Mouse (Mus musculus) midbrain, embryonic 15.5 days (tissue): ENCODE measurements around the gene Lrrc56. TPM values are rescaled to one million over a fixed set of nuclear protein-coding genes. Genes with fewer than 3 reads are reported as not detected.

Experiments
- ATAC-seq: fragments of 200-750 bp; cut with Nextera tagmentation; replicated peaks from 2 replicates; pipeline ENCODE4 v1.8.0; 2017; ENCODE audit warnings: moderate TSS enrichment
- H3K27ac ChIP-seq: fragments of 300-500 bp; sonication (generic); 2 replicates; pipeline ENCODE4 v1.5.1; 2015; ENCODE audit warnings: mild to moderate bottlenecking, inconsistent platforms
- H3K27me3 ChIP-seq: fragments of 300-500 bp; sonication (generic); replicated peaks from 2 replicates; pipeline ENCODE4 v1.6.1; 2015; ENCODE audit warnings: inconsistent platforms
- H3K36me3 ChIP-seq: fragments of 300-500 bp; sonication (generic); replicated peaks from 2 replicates; pipeline ENCODE4 v1.6.1; 2015; ENCODE audit warnings: inconsistent platforms
- H3K4me1 ChIP-seq: fragments of 300-500 bp; sonication (generic); 2 replicates; pipeline ENCODE4 v1.6.1; 2015; ENCODE audit warnings: inconsistent platforms
- H3K4me2 ChIP-seq: fragments of 300-500 bp; sonication (generic); 2 replicates; pipeline ENCODE4 v1.6.1; 2015; ENCODE audit warnings: inconsistent platforms, mild to moderate bottlenecking, moderate library complexity
- H3K4me3 ChIP-seq: fragments of 300-500 bp; sonication (generic); 2 replicates; pipeline ENCODE4 v1.5.1; 2015; ENCODE audit warnings: mild to moderate bottlenecking, inconsistent platforms
- H3K9ac ChIP-seq: fragments of 300-500 bp; sonication (generic); 2 replicates; pipeline ENCODE4 v1.6.1; 2015; ENCODE audit warnings: mild to moderate bottlenecking, inconsistent platforms
- H3K9me3 ChIP-seq: fragments of 300-500 bp; sonication (generic); 2 replicates; pipeline ENCODE4 v1.6.1; 2016; ENCODE audit warnings: inconsistent platforms
- WGBS: fragments of 180-500 bp; shearing (Covaris S2); methylation state at CpG from one replicate; pipeline ENCODE4 v1.1.7; 2015; ENCODE audit warnings: mixed read lengths; 5-methylcytosine and 5-hydroxymethylcytosine counted together
- polyA plus RNA-seq: library from polyadenylated mRNA; unstranded; fragments of >200 nt; fragmentation: Nextera tagmentation; extraction: Ambion mirVana; gene quantifications from 2 replicates; pipeline ENCODE4 v1.2.1, GENCODE M21; 2015

Lrrc56 gene
- polyA plus RNA-seq, 1 experiment from 2014 or later, result 12.8 TPM

DNA sequence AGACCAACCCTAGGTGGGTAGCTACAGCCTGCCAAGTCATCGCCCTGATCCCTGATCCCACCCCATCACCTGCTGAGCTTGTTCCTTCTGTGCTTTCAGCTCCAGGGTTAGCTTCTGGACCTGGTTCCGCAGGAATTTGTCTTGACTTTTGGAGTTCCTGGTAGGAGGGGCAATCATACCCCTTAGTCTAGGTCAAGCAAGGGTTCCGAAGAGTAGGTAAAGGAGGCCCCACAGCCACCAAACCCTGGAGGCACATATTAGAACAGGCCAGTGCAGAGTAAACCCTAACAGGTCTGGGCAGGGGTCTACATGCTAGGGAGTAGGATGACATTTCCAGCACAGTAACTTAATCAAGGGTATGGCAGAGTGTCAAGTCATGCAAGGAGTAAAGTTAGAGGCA is 19.2 kb downstream of the Lrrc56 start:
- Histone ChIP-seq H3K9me3 (no peaks in the 10 kb centered on the region), H3K27me3 (no peaks in the 10 kb centered on the region), H3K9ac (no peak overlapping the region), H3K27ac (no peak overlapping the region), H3K4me1 (peaks cover 18% of the 10 kb centered on the region), H3K4me3 (no peak overlapping the region), H3K36me3 (no peaks in the 10 kb centered on the region), H3K4me2 (no peak overlapping the region)
- whole genome bisulfite sequencing, result 81% methylated on average over 3 of the region's 3 CpGs
- ATAC-seq, result no peak

DNA sequence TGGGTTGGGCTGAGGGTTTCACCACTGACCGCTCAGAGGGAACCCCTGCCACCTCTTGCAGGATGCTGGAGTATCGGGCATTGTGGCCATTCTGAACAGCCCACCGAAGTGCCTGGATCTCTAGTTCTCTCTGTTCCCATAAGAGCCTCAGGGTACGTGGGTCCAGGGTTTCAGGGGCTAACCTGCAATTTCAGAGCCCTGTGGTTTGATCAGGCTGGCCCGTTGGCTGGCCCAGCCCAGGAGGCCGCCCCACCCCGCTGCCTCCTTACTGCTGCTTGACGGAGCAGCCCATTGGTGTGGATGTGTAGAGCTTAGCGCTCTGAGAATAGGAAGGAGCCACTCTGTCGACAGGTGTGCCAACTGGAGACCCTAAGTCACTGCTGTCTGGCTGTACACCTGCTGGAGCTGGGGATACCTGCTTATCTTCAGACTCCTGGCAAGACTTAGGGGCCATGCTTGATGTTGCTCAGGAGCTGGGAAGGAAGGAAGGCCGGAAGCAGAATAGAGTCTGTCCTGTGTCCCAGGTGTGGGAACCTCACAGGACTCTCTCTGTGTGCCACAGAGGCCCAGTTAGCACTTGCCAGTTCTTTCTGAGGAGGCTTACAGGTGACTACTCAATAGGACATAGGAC is 19.8 kb downstream of the Lrrc56 start, which contains the start of gene Lmntd2:
Gene Lmntd2 (minus strand): TSS at position 476 of the 631 bp plus-strand sequence.
- Histone ChIP-seq H3K4me3 (peak within 1 kb of the TSS; percentile 85; the same call in 1 of the 2 replicates), H3K27ac (peak within 1 kb of the TSS; percentile 76), H3K9me3 (no peaks in the 10 kb centered on the region), H3K27me3 (no peaks in the 10 kb centered on the region), H3K4me2 (peak within 1 kb of the TSS; percentile 99), H3K4me1 (peaks cover 18% of the 10 kb centered on the region), H3K9ac (no peak within 1 kb of the TSS), H3K36me3 (no peaks in the 10 kb centered on the region)
- WGBS, result 91% methylated on average over 11 of the region's 11 CpGs
- no peak for ATAC-seq

DNA sequence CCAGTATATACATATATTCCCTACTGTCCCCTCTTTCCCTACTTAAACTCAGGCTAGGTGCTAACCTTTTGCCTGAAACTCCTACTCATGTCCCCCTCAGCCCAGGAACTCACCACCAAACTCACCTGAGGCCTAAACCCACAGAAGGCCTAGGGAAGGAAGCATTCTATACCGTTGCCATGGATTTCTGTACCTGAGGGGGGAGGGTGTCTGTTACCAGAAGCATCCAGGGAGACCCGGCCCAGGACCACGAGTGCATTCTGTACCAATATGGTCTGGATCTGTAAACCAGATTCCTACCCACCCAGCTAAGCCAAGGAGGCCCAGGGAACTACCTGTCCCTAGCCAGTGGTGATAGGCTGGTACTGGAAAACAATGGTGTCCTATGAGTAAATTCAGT is 20.4 kb downstream of the Lrrc56 start:
- H3K9ac ChIP-seq, result no peak overlapping the region
- no peak overlapping the region for H3K4me3 ChIP-seq
- H3K4me1 ChIP-seq, result peaks cover 18% of the 10 kb centered on the region
- no peak for ATAC-seq
- 80% methylated on average over 3 of the region's 3 CpGs for WGBS
- H3K36me3 ChIP-seq, result no peaks in the 10 kb centered on the region
- no peak overlapping the region for H3K27ac ChIP-seq
- no peaks in the 10 kb centered on the region for H3K27me3 ChIP-seq
- no peak overlapping the region for H3K4me2 ChIP-seq
- no peaks in the 10 kb centered on the region for H3K9me3 ChIP-seq

DNA sequence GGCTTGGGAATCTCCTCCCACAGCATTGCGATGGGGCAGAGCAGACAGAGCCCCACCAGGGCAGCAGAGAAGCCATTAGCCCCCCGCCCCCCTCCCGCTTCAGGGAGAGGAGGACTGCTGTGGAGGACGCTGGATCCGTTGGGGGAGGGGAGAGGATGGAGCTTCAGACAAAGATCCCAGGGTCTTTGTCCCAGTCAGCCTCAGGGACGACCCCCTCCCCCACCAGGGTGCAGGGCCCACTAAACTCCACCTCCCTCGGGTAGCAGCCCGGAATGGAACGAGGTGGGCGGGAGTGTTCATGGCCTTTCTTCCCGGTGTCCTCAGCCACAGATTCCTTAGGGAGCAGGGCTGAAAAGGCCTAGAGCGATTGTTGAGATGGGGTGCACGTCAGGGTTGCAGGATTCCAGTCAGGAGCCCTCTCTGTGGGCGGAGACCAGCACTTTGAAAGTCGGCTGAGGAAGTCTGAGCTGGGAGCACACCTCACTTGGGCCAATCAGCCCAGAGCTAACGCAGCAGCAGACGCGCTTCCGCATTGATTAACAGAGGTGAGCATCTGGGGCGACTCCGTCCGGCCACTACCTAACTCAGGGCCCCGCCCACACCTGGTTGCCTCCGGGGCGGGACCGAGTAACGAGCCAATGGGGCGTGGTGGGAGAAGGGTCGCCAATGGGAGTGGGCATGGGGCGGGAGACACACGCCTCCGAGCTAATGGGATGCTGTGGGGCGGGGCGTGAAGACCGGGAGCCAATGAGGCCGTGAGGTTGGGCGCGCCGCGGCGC is 21.3 kb downstream of the Lrrc56 start, which contains the start of gene Rassf7:
Gene Rassf7 (plus strand): TSS at position 760 of the 779 bp plus-strand sequence.
- Histone ChIP-seq H3K4me1 (peaks cover 18% of the 10 kb centered on the region), H3K4me2 (peak within 1 kb of the TSS; percentile 99), H3K9me3 (no peaks in the 10 kb centered on the region), H3K9ac (peak within 1 kb of the TSS; percentile 66), H3K27ac (peak within 1 kb of the TSS; percentile 76), H3K4me3 (peak within 1 kb of the TSS; percentile 85), H3K27me3 (no peaks in the 10 kb centered on the region), H3K36me3 (no peaks in the 10 kb centered on the region)
- under 1% methylated on average over 41 of the region's 41 CpGs for WGBS
- peak; percentile 96 for ATAC-seq

DNA sequence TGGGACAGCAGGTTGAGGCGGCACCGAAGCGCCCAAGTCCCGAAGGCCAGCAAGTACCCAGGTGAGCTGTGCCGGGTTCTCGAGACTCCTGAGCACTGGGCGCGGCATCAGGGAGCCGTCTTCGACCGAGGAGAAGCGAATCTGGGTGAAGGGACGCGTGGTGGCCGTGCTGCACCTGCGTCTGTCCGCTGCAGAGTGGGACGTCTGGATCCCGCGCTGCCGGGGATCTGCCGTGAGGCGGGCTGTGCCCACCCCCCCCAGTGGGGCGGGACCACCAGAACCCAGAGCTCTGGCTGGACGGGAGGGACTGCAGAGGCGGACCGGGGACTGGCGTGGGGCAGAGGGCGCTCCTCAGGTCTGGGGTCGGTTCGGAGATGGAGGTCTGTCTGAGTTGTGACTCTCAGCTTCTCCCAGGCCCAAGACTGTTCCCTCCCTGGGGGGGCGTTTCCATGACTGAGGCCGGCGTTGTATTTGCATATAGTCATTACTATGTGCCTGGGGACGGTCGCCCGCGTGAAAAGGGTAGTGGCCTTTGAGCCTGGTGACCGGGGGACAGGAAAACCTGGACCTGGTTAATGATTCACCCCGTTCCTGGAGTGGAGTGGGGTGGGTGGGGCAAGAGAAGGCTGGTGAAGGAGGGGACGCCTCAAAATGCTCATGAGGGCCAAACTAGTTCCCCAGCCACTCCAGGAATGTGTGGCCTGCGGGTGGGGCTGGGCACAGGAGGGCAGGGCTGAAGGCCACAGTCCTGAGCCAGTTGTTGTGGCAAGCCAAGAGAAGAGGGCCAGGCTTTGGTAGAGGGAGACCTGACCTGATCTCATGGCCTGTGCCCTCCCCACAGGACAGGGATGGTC is 22.1 kb downstream of the Lrrc56 start:
- Histone ChIP-seq H3K27me3 (no peaks in the 10 kb centered on the region), H3K4me3 (peak overlapping the region; percentile 85), H3K27ac (peak overlapping the region; percentile 76), H3K9ac (peak overlapping the region; percentile 66), H3K36me3 (no peaks in the 10 kb centered on the region), H3K4me2 (peak overlapping the region; percentile 99), H3K4me1 (peaks cover 22% of the 10 kb centered on the region), H3K9me3 (no peaks in the 10 kb centered on the region)
- WGBS, result 1% methylated on average over 42 of the region's 42 CpGs
- ATAC-seq, result peak; percentile 61; the same call in 1 of the 2 replicates

DNA sequence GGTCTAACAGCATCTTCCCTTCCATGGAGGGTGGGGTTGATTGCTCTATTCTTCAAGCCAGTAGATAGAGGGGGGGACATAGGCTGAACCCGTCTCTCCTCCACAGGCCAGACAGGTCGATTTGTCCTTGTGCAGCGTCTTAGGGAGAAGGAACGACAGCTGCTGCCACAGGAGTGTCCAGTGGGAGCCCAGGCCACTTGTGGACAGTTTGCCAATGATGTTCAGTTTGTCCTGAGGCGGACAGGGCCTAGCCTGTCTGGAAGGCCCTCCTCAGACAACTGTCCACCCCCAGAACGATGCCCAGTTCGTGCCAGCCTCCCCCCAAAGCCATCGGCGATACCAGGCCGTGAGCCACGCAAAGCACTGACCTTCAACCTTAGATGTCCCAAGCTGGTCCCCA is 22.9 kb downstream of the Lrrc56 start:
- no peak overlapping the region for H3K9ac ChIP-seq
- WGBS, result 93% methylated on average over 11 of the region's 11 CpGs
- H3K4me3 ChIP-seq, result no peak overlapping the region

DNA sequence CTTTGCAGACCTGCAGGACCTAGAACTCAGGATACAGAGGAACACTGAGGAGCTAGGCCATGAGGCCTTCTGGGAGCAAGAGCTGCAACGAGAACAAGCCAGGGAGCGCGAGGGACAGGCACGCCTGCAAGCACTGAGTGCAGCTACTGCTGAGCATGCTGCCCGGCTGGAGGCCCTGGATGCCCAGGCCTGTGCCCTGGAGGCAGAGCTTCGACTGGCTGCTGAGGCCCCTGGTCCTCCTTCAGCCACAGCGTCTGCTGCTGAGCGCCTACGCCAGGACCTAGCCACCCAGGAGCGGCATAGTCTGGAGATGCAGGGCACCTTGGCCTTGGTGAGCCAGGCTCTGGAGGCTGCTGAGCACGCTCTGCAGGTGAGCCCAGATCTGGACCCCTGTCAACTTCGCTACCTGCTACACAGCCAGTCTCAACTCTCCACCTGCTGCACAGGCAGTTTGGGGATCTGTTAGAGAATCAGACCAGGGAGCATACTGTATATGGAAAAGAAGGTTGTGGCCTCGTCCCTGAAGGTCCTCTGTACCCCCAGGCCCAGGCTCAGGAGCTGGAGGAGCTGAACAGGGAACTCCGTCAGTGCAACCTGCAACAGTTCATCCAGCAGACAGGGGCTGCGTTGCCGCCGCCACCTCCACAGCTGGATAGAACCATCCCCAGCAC is 23.5 kb downstream of the Lrrc56 start:
- WGBS, result 90% methylated on average over 17 of the region's 17 CpGs
- Histone ChIP-seq H3K9ac (no peak overlapping the region), H3K4me2 (no peak overlapping the region)

More for the DNA sequence above, 22.9 kb downstream of the Lrrc56 start:
- Histone ChIP-seq H3K9me3 (no peaks in the 10 kb centered on the region), H3K27me3 (no peaks in the 10 kb centered on the region), H3K4me2 (no peak overlapping the region), H3K27ac (no peak overlapping the region), H3K4me1 (peaks cover 29% of the 10 kb centered on the region), H3K36me3 (no peaks in the 10 kb centered on the region)
- ATAC-seq, result no peak

DNA sequence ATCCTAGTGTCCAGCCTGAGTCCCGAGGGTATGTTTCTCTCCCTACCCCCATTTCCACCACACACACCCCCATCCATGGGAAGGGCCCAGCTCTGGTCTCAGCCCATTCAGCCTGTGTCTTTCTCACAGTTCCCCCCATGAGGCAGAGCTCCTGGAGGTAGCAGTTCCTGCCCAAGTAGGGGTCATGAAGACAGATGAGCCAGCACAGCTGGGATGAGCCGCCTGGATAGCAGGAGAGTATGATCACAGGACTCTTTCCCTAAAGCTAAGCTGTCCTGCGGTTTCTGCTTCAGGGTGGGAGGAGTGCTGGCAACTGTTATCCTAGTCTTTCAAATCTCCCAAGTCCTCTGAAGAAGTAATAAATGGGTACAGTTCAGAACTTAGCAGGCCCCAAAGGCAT is 24.2 kb downstream of the Lrrc56 start:
- no peak overlapping the region for H3K4me3 ChIP-seq
- H3K27ac ChIP-seq, result no peak overlapping the region
- ATAC-seq, result no peak
- no peaks in the 10 kb centered on the region for H3K9me3 ChIP-seq
- H3K9ac ChIP-seq, result no peak overlapping the region
- no peak overlapping the region for H3K4me2 ChIP-seq
- WGBS, result 88% methylated on average over 3 of the region's 3 CpGs
- H3K36me3 ChIP-seq, result no peaks in the 10 kb centered on the region
- H3K27me3 ChIP-seq, result no peaks in the 10 kb centered on the region
- H3K4me1 ChIP-seq, result peaks cover 40% of the 10 kb centered on the region

More for the DNA sequence above, 23.5 kb downstream of the Lrrc56 start:
- no peaks in the 10 kb centered on the region for H3K9me3 ChIP-seq
- no peaks in the 10 kb centered on the region for H3K36me3 ChIP-seq
- no peak overlapping the region for H3K27ac ChIP-seq
- ATAC-seq, result no peak
- H3K4me1 ChIP-seq, result peaks cover 35% of the 10 kb centered on the region
- no peak overlapping the region for H3K4me3 ChIP-seq
- H3K27me3 ChIP-seq, result no peaks in the 10 kb centered on the region

DNA sequence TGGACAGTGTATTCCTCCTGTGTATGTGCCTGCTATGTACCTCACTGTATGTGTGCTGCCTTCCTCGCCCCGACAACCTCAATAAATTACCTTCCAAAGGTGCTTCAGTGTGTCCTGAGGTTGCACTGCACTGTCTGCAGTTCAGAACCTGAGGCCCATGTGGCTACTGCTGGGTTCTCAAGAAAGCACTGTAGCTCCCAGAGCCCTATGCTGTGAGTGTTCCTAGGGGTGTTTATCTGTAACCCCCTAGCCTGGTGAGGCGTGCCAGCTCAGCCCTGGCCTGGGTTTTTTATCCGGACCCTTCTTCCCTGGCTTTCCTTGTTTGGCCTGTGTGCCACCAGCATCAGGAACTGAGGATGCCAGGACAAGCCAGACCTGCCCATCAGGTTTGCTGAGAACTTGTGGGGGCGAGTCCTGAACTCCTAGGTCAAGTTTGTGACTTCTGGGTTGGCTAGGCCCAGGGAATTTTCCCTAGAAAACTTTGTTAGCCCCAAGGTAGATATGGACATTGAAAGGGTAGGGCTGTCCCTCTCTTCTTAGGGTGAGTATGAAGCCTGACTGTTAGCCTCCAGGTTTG is 24.7 kb downstream of the Lrrc56 start:
- H3K9me3 ChIP-seq, result no peaks in the 10 kb centered on the region
- H3K4me1 ChIP-seq, result peaks cover 40% of the 10 kb centered on the region
- whole genome bisulfite sequencing, result 87% methylated on average over 5 of the region's 5 CpGs
- no peak overlapping the region for H3K4me2 ChIP-seq
- H3K36me3 ChIP-seq, result no peaks in the 10 kb centered on the region
- no peak overlapping the region for H3K4me3 ChIP-seq
- no peak overlapping the region for H3K9ac ChIP-seq
- ATAC-seq, result no peak
- H3K27ac ChIP-seq, result no peak overlapping the region
- no peaks in the 10 kb centered on the region for H3K27me3 ChIP-seq

DNA sequence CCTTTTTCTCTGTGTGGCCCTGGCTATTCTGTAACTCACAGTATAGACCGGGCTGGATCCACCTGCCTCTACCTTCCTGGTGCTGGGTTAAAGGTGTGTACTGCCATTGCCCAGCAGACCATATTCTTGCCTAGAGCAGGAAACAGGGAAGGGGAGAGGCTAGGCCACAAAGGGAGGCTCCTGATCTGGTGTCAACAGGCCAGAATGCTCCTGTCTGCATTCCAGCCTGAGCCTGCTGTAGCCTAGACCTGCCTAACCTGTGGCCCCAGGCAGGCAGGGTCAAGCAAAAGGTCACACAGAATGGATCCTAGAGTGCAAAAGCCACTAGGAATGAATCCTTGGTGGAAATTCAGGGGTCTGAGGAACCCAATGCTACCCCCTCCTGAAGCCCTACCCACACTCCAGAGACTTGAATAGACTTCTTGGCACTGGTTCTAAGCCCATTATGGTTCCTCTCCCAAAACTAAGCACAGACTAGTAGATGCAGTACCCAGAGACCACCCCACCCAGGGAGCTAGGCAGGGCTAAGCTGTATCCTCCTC is 25.7 kb downstream of the Lrrc56 start:
- H3K4me2 ChIP-seq, result no peak overlapping the region
- no peaks in the 10 kb centered on the region for H3K9me3 ChIP-seq
- ATAC-seq, result no peak

DNA sequence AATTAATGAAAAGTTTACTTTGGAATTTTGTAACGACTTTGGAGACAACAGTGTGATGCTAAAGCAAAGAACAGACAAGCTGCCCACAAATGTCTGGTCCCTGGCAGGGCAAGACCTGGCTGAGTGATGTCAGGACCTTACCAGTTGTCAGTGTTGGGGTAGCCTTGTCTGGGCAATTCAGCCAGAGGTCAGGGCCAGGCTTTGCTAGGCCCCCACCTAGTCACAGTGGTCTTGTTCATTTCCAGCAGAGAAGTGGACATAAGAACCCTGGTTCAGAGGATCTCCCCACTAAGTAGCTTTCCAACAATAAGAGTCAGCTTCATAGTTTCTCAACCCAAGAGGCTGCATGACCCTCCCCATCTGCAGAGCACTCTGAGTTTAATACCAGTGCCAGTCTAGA is 26.4 kb downstream of the Lrrc56 start:
- H3K4me2 ChIP-seq, result peak overlapping the region; percentile 79; the same call in 1 of the 2 replicates
- ATAC-seq, result no peak
- no peaks in the 10 kb centered on the region for H3K27me3 ChIP-seq
- peaks cover 34% of the 10 kb centered on the region for H3K4me1 ChIP-seq
- no peak overlapping the region for H3K4me3 ChIP-seq
- H3K9ac ChIP-seq, result no peak overlapping the region
- no peaks in the 10 kb centered on the region for H3K9me3 ChIP-seq
- 67% methylated on average over 1 of the region's 1 CpGs for WGBS
- H3K27ac ChIP-seq, result no peak overlapping the region
- H3K36me3 ChIP-seq, result no peaks in the 10 kb centered on the region

More for the DNA sequence above, 25.7 kb downstream of the Lrrc56 start:
- H3K9ac ChIP-seq, result no peak overlapping the region
- H3K4me3 ChIP-seq, result no peak overlapping the region
- H3K27me3 ChIP-seq, result no peaks in the 10 kb centered on the region
- H3K4me1 ChIP-seq, result peaks cover 40% of the 10 kb centered on the region
- no peak overlapping the region for H3K27ac ChIP-seq
- 100% methylated on average over 1 of the region's 1 CpGs for WGBS
- no peaks in the 10 kb centered on the region for H3K36me3 ChIP-seq
